Mouse (Mus musculus) kidney, embryonic 14.5 days (tissue): ENCODE results near the gene Gclm. TPM values are rescaled to one million over a fixed set of nuclear protein-coding genes. Genes with fewer than 3 reads are reported as not detected.
A peak's percentile ranks its signal among the peaks of the same experiment; 100 is the strongest.

Experiments
- ATAC-seq: fragments of 200-750 bp; cut with Nextera tagmentation; 2 replicates; pipeline ENCODE4 v1.8.0; 2017; ENCODE audit warnings: moderate number of reproducible peaks, mild to moderate bottlenecking, moderate TSS enrichment, moderate library complexity; ENCODE audit not compliant: low FRiP score, low TSS enrichment
- H3K27ac ChIP-seq: fragments of 300-500 bp; sonication (generic); 2 replicates; pipeline ENCODE4 v1.5.1; 2014; ENCODE audit warnings: low read depth, mild to moderate bottlenecking, low read length, moderate library complexity, mixed read lengths
- H3K27me3 ChIP-seq: fragments of 300-500 bp; sonication (generic); 2 replicates; pipeline ENCODE4 v1.6.1; 2014; ENCODE audit warnings: mild to moderate bottlenecking, low read length; ENCODE audit not compliant: control insufficient read depth, insufficient read depth
- H3K36me3 ChIP-seq: fragments of 300-500 bp; sonication (generic); 2 replicates; pipeline ENCODE4 v1.6.1; 2014; ENCODE audit warnings: low read length, mixed read lengths; ENCODE audit not compliant: control insufficient read depth, insufficient read depth
- H3K4me1 ChIP-seq: fragments of 300-500 bp; sonication (generic); 2 replicates; pipeline ENCODE4 v1.6.1; 2014; ENCODE audit warnings: low read length, mixed read lengths; ENCODE audit not compliant: control insufficient read depth, insufficient read depth
- H3K4me2 ChIP-seq: fragments of 300-500 bp; sonication (generic); replicated peaks from 2 replicates; pipeline ENCODE4 v1.6.1; 2014; ENCODE audit warnings: low read depth, mild to moderate bottlenecking, low read length
- H3K4me3 ChIP-seq: fragments of 300-500 bp; sonication (generic); 2 replicates; pipeline ENCODE4 v1.5.1; 2014; ENCODE audit warnings: mild to moderate bottlenecking, low read length
- H3K9ac ChIP-seq: fragments of 300-500 bp; sonication (generic); 2 replicates; pipeline ENCODE4 v1.6.1; 2014; ENCODE audit warnings: low read depth, mild to moderate bottlenecking, low read length, moderate library complexity
- H3K9me3 ChIP-seq: fragments of 300-500 bp; sonication (generic); 2 replicates; pipeline ENCODE4 v1.6.1; 2016; ENCODE audit warnings: low read length; ENCODE audit not compliant: control insufficient read depth
- WGBS: fragments of 180-500 bp; shearing (Covaris S2); extraction: QIAGEN DNeasy Blood & Tissue Kit; methylation state at CpG from one replicate; pipeline ENCODE4 v1.1.7; 2014; 5-methylcytosine and 5-hydroxymethylcytosine counted together
- polyA plus RNA-seq: library from polyadenylated mRNA; unstranded; fragments of >200 nt; fragmentation: Nextera tagmentation; extraction: Ambion mirVana; gene quantifications from 2 replicates; pipeline ENCODE4 v1.2.1, GENCODE M21; 2014

Gclm gene
- 67.9 and 76.2 TPM in 2 replicates for polyA plus RNA-seq

DNA sequence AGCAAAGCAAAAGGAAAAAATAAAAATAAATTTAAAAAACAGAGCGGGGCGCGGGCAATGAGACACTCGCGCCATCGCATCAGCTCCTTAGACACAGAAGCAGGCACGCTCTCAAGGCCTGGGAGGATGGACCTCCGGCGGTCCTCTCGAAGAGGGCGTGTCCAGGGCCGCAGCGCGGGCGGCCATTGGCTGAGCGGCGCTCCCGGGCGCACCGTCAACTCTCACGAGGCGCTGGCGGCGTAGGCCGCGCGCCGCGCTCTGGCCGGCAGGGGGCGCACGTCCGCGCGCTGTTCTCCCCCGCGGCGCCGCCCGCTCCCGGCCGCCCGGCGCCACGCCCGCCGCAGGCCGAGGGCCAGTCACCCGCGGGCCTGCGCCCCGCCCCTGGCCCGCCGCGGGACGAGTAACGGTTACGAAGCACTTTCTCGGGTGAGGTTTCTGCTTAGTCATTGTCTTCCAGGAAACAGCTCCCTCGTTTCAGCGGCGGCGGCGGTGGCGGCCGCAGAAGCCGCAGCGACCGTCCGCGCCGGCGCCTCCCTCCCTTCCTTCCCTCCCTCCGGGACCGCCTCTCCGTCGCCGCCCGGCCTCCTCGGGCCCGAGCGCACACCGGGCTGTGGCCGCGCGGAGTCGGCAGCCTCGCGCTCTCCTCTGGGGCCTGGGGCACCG is at the start of gene Gclm:
Gclm (plus strand) TSS at position 343 of the 663 bp plus-strand sequence.
- no peaks in the 10 kb centered on the region for H3K9me3 ChIP-seq
- peak within 1 kb of the TSS; percentile 88 for H3K4me3 ChIP-seq
- ATAC-seq = peak; percentile 99
- peaks cover 11% of the 10 kb centered on the region for H3K4me1 ChIP-seq
- peak within 1 kb of the TSS; percentile 84 for H3K27ac ChIP-seq
- H3K27me3 ChIP-seq = no peaks in the 10 kb centered on the region
- H3K36me3 ChIP-seq = no peaks in the 10 kb centered on the region
- peak within 1 kb of the TSS; percentile 82 for H3K4me2 ChIP-seq
- H3K9ac ChIP-seq = peak within 1 kb of the TSS; percentile 89
- 0% methylated on average over 66 of the region's 90 CpGs for WGBS

DNA sequence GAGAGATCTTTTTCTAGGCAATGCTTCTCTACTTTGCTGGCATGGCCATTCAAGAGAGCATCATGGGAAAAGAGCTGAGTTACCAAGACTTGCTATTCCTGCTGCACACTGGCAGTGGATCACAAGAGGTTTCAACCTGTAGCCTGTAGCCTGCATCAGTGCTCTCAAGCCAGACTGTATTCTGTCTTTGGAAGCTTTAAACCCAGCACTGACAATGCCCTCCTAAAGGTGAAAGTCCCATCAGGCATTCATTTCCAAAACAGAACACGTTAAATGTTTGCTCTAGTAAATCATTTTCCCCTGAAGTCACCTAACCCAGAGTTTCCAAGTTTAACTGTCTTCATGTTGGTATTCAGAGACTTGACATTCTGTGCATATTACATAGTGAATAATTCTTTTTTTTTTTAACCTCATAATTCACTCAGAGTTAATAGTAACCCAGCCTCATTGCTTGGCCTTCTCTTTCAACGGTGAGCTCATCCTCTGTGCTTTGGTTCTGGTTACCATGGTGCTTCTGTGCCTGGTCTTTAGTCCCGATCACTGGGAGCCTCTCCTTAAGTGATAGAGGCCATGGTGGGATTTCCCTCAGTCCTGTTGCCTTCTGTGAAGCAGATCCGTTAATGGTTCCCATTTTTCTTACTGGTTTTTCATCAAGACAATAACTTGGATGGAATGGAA is 48.6 kb upstream of the Gclm start:
- H3K36me3 ChIP-seq = no peaks in the 10 kb centered on the region
- H3K4me3 ChIP-seq = no peak overlapping the region
- no peaks in the 10 kb centered on the region for H3K27me3 ChIP-seq
- ATAC-seq = no peak
- H3K9ac ChIP-seq = no peak overlapping the region
- H3K4me2 ChIP-seq = no peak overlapping the region
- no peaks in the 10 kb centered on the region for H3K9me3 ChIP-seq
- 0 out of 2 replicates have a peak, but pooled peaks cover 3% of the 10 kb centered on the region for H3K4me1 ChIP-seq
- H3K27ac ChIP-seq = no peak overlapping the region
- 77% methylated on average over 4 of the region's 4 CpGs for WGBS

DNA sequence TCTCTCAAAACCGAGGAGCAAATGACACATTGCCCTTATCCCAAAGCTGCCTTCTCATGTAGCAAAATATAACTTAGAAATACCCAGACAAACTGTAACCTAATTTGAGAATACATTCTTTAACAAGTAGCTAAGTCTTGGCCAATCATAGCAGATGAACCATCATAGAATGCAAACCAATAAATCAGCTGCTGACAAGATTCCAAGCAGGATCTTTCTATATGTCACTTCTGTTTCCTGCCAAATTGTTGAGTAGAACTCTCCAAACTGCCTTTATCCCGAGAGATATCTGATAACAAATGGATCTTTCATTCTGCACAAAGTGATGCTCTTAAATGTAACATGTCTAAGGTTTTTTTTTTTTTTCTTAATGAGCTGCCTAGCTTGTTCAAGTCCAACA is 46.8 kb upstream of the Gclm start:
- Histone ChIP-seq H3K4me3 (no peak overlapping the region), H3K27ac (no peak overlapping the region), H3K27me3 (no peaks in the 10 kb centered on the region), H3K9ac (no peak overlapping the region), H3K36me3 (no peaks in the 10 kb centered on the region), H3K4me1 (peaks cover 9% of the 10 kb centered on the region; the same call in 1 of the 2 replicates), H3K4me2 (no peak overlapping the region), H3K9me3 (no peaks in the 10 kb centered on the region)
- ATAC-seq = no peak
- 76% methylated on average over 2 of the region's 2 CpGs for WGBS

DNA sequence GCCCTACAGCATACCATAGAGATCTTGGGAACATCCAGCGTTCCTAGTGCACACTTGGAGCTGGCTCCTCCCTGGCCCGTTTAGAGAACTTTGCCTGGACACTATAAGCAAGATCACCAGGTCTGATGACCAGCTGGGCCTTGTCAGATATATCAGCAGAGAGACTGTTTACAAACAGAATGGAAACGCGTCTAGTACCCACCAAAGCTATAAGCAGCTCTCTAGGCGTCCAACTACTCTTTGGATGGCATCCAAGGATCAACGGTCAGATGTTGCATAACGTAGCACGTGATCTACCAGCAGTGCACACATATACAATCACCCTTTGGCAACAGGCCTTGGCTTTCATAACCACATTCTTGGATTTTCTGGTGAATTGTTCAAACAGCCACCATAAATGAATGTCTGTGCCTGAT is 46.4 kb upstream of the Gclm start:
- 68% methylated on average over 8 of the region's 8 CpGs for WGBS
- peak; percentile 24; the same call in 1 of the 2 replicates for ATAC-seq
- Histone ChIP-seq H3K9me3 (no peaks in the 10 kb centered on the region), H3K36me3 (no peaks in the 10 kb centered on the region), H3K4me2 (no peak overlapping the region), H3K27ac (no peak overlapping the region), H3K9ac (no peak overlapping the region), H3K27me3 (no peaks in the 10 kb centered on the region), H3K4me3 (no peak overlapping the region), H3K4me1 (peaks cover 9% of the 10 kb centered on the region; the same call in 1 of the 2 replicates)

DNA sequence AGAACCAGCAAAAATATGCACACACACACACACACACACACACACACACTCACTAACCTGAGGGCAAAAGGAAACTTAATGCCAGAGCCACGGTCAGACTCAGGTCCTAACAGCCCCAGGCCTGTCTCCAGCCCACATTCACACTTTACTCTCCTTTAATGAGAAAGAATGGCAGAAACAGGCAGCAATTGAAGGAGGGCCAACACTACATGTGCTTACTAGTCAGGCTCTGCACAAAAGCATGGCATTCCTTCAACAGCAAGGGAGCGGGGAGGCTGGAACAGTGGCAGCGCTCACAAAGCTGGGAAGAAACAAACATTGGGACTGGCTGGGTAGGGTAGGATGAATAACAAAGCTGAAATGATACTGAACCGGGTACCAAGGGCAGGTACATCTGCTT is 45.8 kb upstream of the Gclm start:
- WGBS = 77% methylated on average over 4 of the region's 4 CpGs

DNA sequence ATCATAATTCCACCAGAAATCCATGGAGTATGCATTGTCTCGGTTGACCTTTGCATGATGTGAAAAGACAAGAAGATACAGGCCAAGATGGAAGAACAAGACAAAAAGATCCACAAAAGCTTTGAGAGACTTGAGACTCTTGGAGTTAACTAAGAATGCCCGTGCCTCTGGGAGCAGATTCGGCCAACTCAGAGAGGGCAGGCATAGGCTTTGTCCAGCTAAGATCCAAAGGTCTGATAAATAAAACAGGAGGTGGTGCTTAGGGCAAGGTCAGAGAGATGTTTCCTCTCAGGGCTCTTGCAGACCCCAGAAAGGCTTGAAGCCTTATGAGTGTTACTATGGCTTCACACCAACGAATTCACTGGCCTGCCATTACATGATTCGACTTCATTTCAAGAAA is 45.3 kb upstream of the Gclm start:
- 82% methylated on average over 5 of the region's 5 CpGs for WGBS

More for the DNA sequence above, 45.8 kb upstream of the Gclm start:
- Histone ChIP-seq H3K27ac (no peak overlapping the region), H3K4me2 (no peak overlapping the region), H3K36me3 (no peaks in the 10 kb centered on the region), H3K9me3 (no peaks in the 10 kb centered on the region), H3K9ac (no peak overlapping the region), H3K4me1 (peaks cover 9% of the 10 kb centered on the region; the same call in 1 of the 2 replicates), H3K4me3 (no peak overlapping the region), H3K27me3 (no peaks in the 10 kb centered on the region)
- ATAC-seq = no peak

DNA sequence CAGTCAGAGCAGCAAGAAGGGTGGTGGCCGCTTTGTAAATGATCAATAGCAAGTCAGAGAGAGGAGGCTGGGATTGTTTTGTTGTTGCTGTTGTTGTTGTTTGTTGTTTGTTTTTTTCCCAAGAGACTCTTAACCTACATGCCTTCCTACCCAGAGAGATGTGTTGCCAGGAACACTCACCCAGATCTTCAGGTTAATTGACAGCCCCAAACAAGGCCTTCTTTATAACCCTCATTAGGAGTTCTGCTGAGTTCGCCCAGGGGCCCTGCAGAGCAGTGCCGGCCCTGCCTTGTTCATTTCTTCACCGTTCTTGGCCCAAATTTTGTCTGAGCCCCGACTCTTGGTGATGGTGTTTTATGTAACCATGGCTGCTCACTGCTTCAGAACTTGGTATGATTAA is 44.9 kb upstream of the Gclm start:
- no peak overlapping the region for H3K4me3 ChIP-seq
- no peaks in the 10 kb centered on the region for H3K9me3 ChIP-seq
- peaks cover 9% of the 10 kb centered on the region; the same call in 1 of the 2 replicates for H3K4me1 ChIP-seq
- H3K36me3 ChIP-seq = no peaks in the 10 kb centered on the region
- WGBS = 47% methylated on average over 5 of the region's 5 CpGs
- no peaks in the 10 kb centered on the region for H3K27me3 ChIP-seq
- no peak for ATAC-seq
- no peak overlapping the region for H3K9ac ChIP-seq
- H3K27ac ChIP-seq = no peak overlapping the region
- H3K4me2 ChIP-seq = no peak overlapping the region

More for the DNA sequence above, 45.3 kb upstream of the Gclm start:
- Histone ChIP-seq H3K36me3 (no peaks in the 10 kb centered on the region), H3K9me3 (no peaks in the 10 kb centered on the region), H3K27ac (no peak overlapping the region), H3K4me1 (peaks cover 9% of the 10 kb centered on the region; the same call in 1 of the 2 replicates), H3K4me3 (no peak overlapping the region), H3K27me3 (no peaks in the 10 kb centered on the region), H3K4me2 (no peak overlapping the region), H3K9ac (no peak overlapping the region)
- no peak for ATAC-seq

DNA sequence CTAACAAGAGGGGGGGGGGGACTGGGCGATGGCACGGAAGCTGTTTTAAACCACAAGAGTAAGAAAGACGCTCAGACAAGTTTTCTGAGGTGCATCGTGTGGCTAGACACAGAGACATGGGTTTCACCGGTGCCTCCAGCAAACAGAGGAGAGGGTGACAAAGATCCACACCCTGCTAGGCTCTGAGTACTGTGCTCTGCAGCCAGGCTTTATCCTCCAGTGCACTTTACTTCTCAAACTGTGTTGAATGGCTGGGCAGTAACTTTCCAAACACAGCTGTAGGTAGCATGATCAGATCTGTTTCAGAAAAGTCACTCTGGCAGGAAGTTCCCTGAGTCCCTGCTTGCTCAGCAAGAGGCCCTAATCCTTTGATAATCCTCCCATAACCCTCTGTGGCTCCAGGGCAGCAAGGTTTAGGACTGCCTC is 43.0 kb upstream of the Gclm start:
- Histone ChIP-seq H3K36me3 (no peaks in the 10 kb centered on the region), H3K4me3 (no peak overlapping the region), H3K9ac (0 out of 2 replicates have a peak overlapping the region, but pooled peaks have one; percentile 1), H3K27ac (0 out of 2 replicates have a peak overlapping the region, but pooled peaks have one; percentile 24), H3K4me1 (peaks cover 9% of the 10 kb centered on the region; the same call in 1 of the 2 replicates), H3K9me3 (no peaks in the 10 kb centered on the region), H3K27me3 (no peaks in the 10 kb centered on the region), H3K4me2 (no peak overlapping the region)
- no peak for ATAC-seq
- WGBS = 40% methylated on average over 5 of the region's 5 CpGs
